Mouse (Mus musculus) liver, embryonic 12.5 days (tissue): ENCODE measurements at regions not wholly inside any gene's neighbourhood (a gene's known extent, or its start where the extent isn't known, plus 50 kb on each side); places are given as distances from the start of the nearest gene placed in this dataset.

ENCODE experiments used
- ATAC-seq: fragments of 200-750 bp; cut with Nextera tagmentation; 2 replicates; pipeline ENCODE4 v1.8.0; 2017; ENCODE audit warnings: moderate number of reproducible peaks, mild to moderate bottlenecking, moderate library complexity
- H3K27ac ChIP-seq: fragments of 300-500 bp; sonication (generic); 2 replicates; pipeline ENCODE4 v1.5.1; 2016; ENCODE audit warnings: mild to moderate bottlenecking
- H3K27me3 ChIP-seq: fragments of 300-500 bp; sonication (generic); replicated peaks from 2 replicates; pipeline ENCODE4 v1.6.1; 2016; ENCODE audit warnings: mild to moderate bottlenecking, moderate library complexity
- H3K36me3 ChIP-seq: fragments of 300-500 bp; sonication (generic); 2 replicates; pipeline ENCODE4 v1.6.1; 2016; ENCODE audit warnings: mild to moderate bottlenecking, moderate library complexity
- H3K4me1 ChIP-seq: fragments of 300-500 bp; sonication (generic); 2 replicates; pipeline ENCODE4 v1.6.1; 2016
- H3K4me2 ChIP-seq: fragments of 300-500 bp; sonication (generic); 2 replicates; pipeline ENCODE4 v1.6.1; 2016; ENCODE audit warnings: mild to moderate bottlenecking, moderate library complexity
- H3K4me3 ChIP-seq: fragments of 300-500 bp; sonication (generic); 2 replicates; pipeline ENCODE4 v1.5.1; 2016; ENCODE audit warnings: mild to moderate bottlenecking, moderate library complexity
- H3K9ac ChIP-seq: fragments of 300-500 bp; sonication (generic); 2 replicates; pipeline ENCODE4 v1.6.1; 2016; ENCODE audit warnings: mild to moderate bottlenecking, moderate library complexity
- H3K9me3 ChIP-seq: fragments of 300-500 bp; sonication (generic); replicated peaks from 2 replicates; pipeline ENCODE4 v1.6.1; 2016; ENCODE audit warnings: mild to moderate bottlenecking, moderate library complexity
- WGBS: fragments of 180-500 bp; shearing (Covaris S2); methylation state at CpG from one replicate; pipeline ENCODE4 v1.1.7; 2016; ENCODE audit not compliant: insufficient replicate concordance; 5-methylcytosine and 5-hydroxymethylcytosine counted together

GRCm38 (mm10) chr1:194361316-194361715 is 256.7 kb upstream of the Plxna2 start:
- H3K4me1 ChIP-seq = no peaks in the 10 kb centered on the region
- H3K4me2 ChIP-seq = no peak overlapping the region
- no peaks in the 10 kb centered on the region for H3K27me3 ChIP-seq
- H3K27ac ChIP-seq = no peak overlapping the region
- H3K4me3 ChIP-seq = no peak overlapping the region
- H3K36me3 ChIP-seq = no peaks in the 10 kb centered on the region
- H3K9me3 ChIP-seq = no peaks in the 10 kb centered on the region
- WGBS = 55% methylated on average over 1 of the region's 1 CpGs
- ATAC-seq = no peak
- no peak overlapping the region for H3K9ac ChIP-seq

GRCm38 (mm10) chr1:194354332-194355120 is 263.5 kb upstream of the Plxna2 start:
- no peak for ATAC-seq
- no peak overlapping the region for H3K9ac ChIP-seq

GRCm38 (mm10) chr1:194345304-194346033 is 272.5 kb upstream of the Plxna2 start:
- no peak for ATAC-seq
- Histone ChIP-seq H3K9me3 (no peaks in the 10 kb centered on the region), H3K27me3 (no peaks in the 10 kb centered on the region), H3K4me2 (no peak overlapping the region), H3K4me3 (no peak overlapping the region), H3K36me3 (no peaks in the 10 kb centered on the region), H3K9ac (no peak overlapping the region), H3K27ac (no peak overlapping the region), H3K4me1 (no peaks in the 10 kb centered on the region)
- 45% methylated on average over 3 of the region's 3 CpGs for WGBS

More at GRCm38 (mm10) chr1:194354332-194355120, 263.5 kb upstream of the Plxna2 start:
- H3K27me3 ChIP-seq = no peaks in the 10 kb centered on the region
- H3K36me3 ChIP-seq = no peaks in the 10 kb centered on the region
- H3K27ac ChIP-seq = no peak overlapping the region
- H3K9me3 ChIP-seq = no peaks in the 10 kb centered on the region
- no peak overlapping the region for H3K4me3 ChIP-seq
- 68% methylated on average over 1 of the region's 1 CpGs for WGBS
- H3K4me2 ChIP-seq = no peak overlapping the region
- no peaks in the 10 kb centered on the region for H3K4me1 ChIP-seq

- WGBS = 63% methylated on average over 1 of the region's 1 CpGs
- no peak overlapping the region for H3K4me3 ChIP-seq
- H3K36me3 ChIP-seq = no peaks in the 10 kb centered on the region
- no peak overlapping the region for H3K27ac ChIP-seq
- H3K9me3 ChIP-seq = no peaks in the 10 kb centered on the region
- H3K4me1 ChIP-seq = no peaks in the 10 kb centered on the region
- no peak for ATAC-seq
- H3K27me3 ChIP-seq = no peaks in the 10 kb centered on the region
- H3K9ac ChIP-seq = no peak overlapping the region
- H3K4me2 ChIP-seq = no peak overlapping the region
Observed at GRCm38 (mm10) chr1:194342568-194342967, 275.4 kb upstream of the Plxna2 start.

GRCm38 (mm10) chr1:194341758-194342157 is 276.3 kb upstream of the Plxna2 start:
- H3K4me2 ChIP-seq = no peak overlapping the region
- 39% methylated on average over 3 of the region's 3 CpGs for WGBS

GRCm38 (mm10) chr1:194334752-194335719 is 283.0 kb upstream of the Plxna2 start:
- H3K27ac ChIP-seq = no peak overlapping the region
- H3K27me3 ChIP-seq = no peaks in the 10 kb centered on the region
- ATAC-seq = no peak
- no peaks in the 10 kb centered on the region for H3K36me3 ChIP-seq
- no peaks in the 10 kb centered on the region for H3K9me3 ChIP-seq
- WGBS = 60% methylated on average over 5 of the region's 5 CpGs
- no peak overlapping the region for H3K4me2 ChIP-seq
- no peak overlapping the region for H3K9ac ChIP-seq
- H3K4me1 ChIP-seq = no peaks in the 10 kb centered on the region
- H3K4me3 ChIP-seq = no peak overlapping the region

More at GRCm38 (mm10) chr1:194341758-194342157, 276.3 kb upstream of the Plxna2 start:
- no peaks in the 10 kb centered on the region for H3K36me3 ChIP-seq
- H3K4me1 ChIP-seq = no peaks in the 10 kb centered on the region
- H3K27ac ChIP-seq = no peak overlapping the region
- H3K4me3 ChIP-seq = no peak overlapping the region
- H3K27me3 ChIP-seq = no peaks in the 10 kb centered on the region
- no peaks in the 10 kb centered on the region for H3K9me3 ChIP-seq
- H3K9ac ChIP-seq = no peak overlapping the region
- no peak for ATAC-seq

GRCm38 (mm10) chr1:194332639-194333038 is 285.4 kb upstream of the Plxna2 start:
- H3K27me3 ChIP-seq = no peaks in the 10 kb centered on the region
- ATAC-seq = no peak
- H3K4me1 ChIP-seq = no peaks in the 10 kb centered on the region
- H3K9ac ChIP-seq = no peak overlapping the region
- H3K4me2 ChIP-seq = no peak overlapping the region
- H3K9me3 ChIP-seq = no peaks in the 10 kb centered on the region
- H3K4me3 ChIP-seq = no peak overlapping the region
- H3K36me3 ChIP-seq = no peaks in the 10 kb centered on the region
- no peak overlapping the region for H3K27ac ChIP-seq

GRCm38 (mm10) chr1:194330471-194330870 is 287.5 kb upstream of the Plxna2 start:
- WGBS = 71% methylated on average over 1 of the region's 1 CpGs
- H3K27ac ChIP-seq = no peak overlapping the region

GRCm38 (mm10) chr1:194320320-194321036 is 297.5 kb upstream of the Plxna2 start:
- no peak overlapping the region for H3K9ac ChIP-seq
- H3K36me3 ChIP-seq = no peaks in the 10 kb centered on the region
- H3K27ac ChIP-seq = no peak overlapping the region
- no peak overlapping the region for H3K4me3 ChIP-seq
- no peak overlapping the region for H3K4me2 ChIP-seq
- H3K27me3 ChIP-seq = no peaks in the 10 kb centered on the region
- H3K9me3 ChIP-seq = no peaks in the 10 kb centered on the region
- H3K4me1 ChIP-seq = no peaks in the 10 kb centered on the region
- ATAC-seq = no peak
- WGBS = 58% methylated on average over 3 of the region's 3 CpGs

More at GRCm38 (mm10) chr1:194330471-194330870, 287.5 kb upstream of the Plxna2 start:
- no peak overlapping the region for H3K9ac ChIP-seq
- no peak overlapping the region for H3K4me3 ChIP-seq
- H3K36me3 ChIP-seq = no peaks in the 10 kb centered on the region
- no peak for ATAC-seq
- H3K4me1 ChIP-seq = no peaks in the 10 kb centered on the region
- H3K9me3 ChIP-seq = no peaks in the 10 kb centered on the region
- no peaks in the 10 kb centered on the region for H3K27me3 ChIP-seq
- H3K4me2 ChIP-seq = no peak overlapping the region

- ATAC-seq = no peak
- Histone ChIP-seq H3K4me3 (no peak overlapping the region), H3K4me1 (no peaks in the 10 kb centered on the region), H3K27me3 (no peaks in the 10 kb centered on the region), H3K9me3 (no peaks in the 10 kb centered on the region), H3K4me2 (no peak overlapping the region), H3K36me3 (no peaks in the 10 kb centered on the region), H3K9ac (no peak overlapping the region), H3K27ac (no peak overlapping the region)
Observed at GRCm38 (mm10) chr1:194318351-194318750, 299.7 kb upstream of the Plxna2 start.

- no peak for ATAC-seq
- Histone ChIP-seq H3K4me3 (no peak overlapping the region), H3K4me1 (no peaks in the 10 kb centered on the region), H3K27ac (no peak overlapping the region), H3K9ac (no peak overlapping the region), H3K4me2 (no peak overlapping the region), H3K36me3 (no peaks in the 10 kb centered on the region), H3K9me3 (no peaks in the 10 kb centered on the region), H3K27me3 (no peaks in the 10 kb centered on the region)
- 51% methylated on average over 2 of the region's 2 CpGs for WGBS
Observed at GRCm38 (mm10) chr1:194315593-194315992, 302.4 kb upstream of the Plxna2 start.
